Comparison of ENCODE assay signal across 8 mouse cellular contexts in genomic region chr4:116627359-116627716, GRCm38 (mm10). TPM values are rescaled to one million over a fixed set of nuclear protein-coding genes. Genes with fewer than 3 reads are reported as not detected.
A peak's percentile ranks its signal among the peaks of the same experiment; 100 is the strongest.
DNase-seq lines count a peak whose midpoint lies in the region; ATAC-seq and TF ChIP-seq lines count a peak whose summit lies in the region.

No protein-coding gene starts in this region.

- H3K4me2 ChIP-seq in embryonic facial prominence, embryonic 12.5 days (replicated peaks), result peak overlapping the region; percentile 67
- H3K4me2 ChIP-seq in midbrain, embryonic 11.5 days, result peak overlapping the region; percentile 85

- intact Hi-C loops in left cerebral cortex, postnatal 4 days (cut with DNase I), result loop anchor here (2.0 kb wide), 1 partner anchor 23 kb away; the partner anchor contains the start of gene Akr1a1

- no peaks in the 10 kb centered on the region for H3K9me3 ChIP-seq in embryonic facial prominence, embryonic 12.5 days
- H3K9me3 ChIP-seq in midbrain, embryonic 11.5 days (ENCODE audit: control insufficient read depth, low read length), result no peaks in the 10 kb centered on the region

- no peaks in the 10 kb centered on the region for H3K27me3 ChIP-seq in embryonic facial prominence, embryonic 12.5 days
- no peaks in the 10 kb centered on the region for H3K27me3 ChIP-seq in midbrain, embryonic 11.5 days (ENCODE audit: control insufficient read depth, insufficient read depth, low read length)
- no peaks in the 10 kb centered on the region for H3K27me3 ChIP-seq in small intestine, adult 2 months (ENCODE audit: control insufficient read depth, insufficient read depth, low read length)

- TF ChIP-seq POLR2A in small intestine, adult 2 months (IDR thresholded peaks at IDR 0.05; ENCODE audit: low read depth, low read length), result peak; percentile 76; the same call in 1 of the 2 replicates

- H3K4me1 ChIP-seq in embryonic facial prominence, embryonic 12.5 days, result peaks cover 10% of the 10 kb centered on the region; the same call in 1 of the 2 replicates
- peaks cover 8% of the 10 kb centered on the region for H3K4me1 ChIP-seq in midbrain, embryonic 11.5 days (ENCODE audit: control insufficient read depth, insufficient read depth, low read length)
- 0 out of 2 replicates have a peak, but pooled peaks cover 2% of the 10 kb centered on the region for H3K4me1 ChIP-seq in small intestine, adult 2 months (ENCODE audit: control insufficient read depth, insufficient read depth, insufficient read length, low read length)

- peak overlapping the region; percentile 88 for H3K9ac ChIP-seq in embryonic facial prominence, embryonic 12.5 days
- peak overlapping the region; percentile 99 for H3K9ac ChIP-seq in midbrain, embryonic 11.5 days (ENCODE audit: low read length)

- peak overlapping the region; percentile 94 for H3K27ac ChIP-seq in embryonic facial prominence, embryonic 12.5 days
- peak overlapping the region; percentile 92 for H3K27ac ChIP-seq in midbrain, embryonic 11.5 days (ENCODE audit: low read depth, low read length)
- peak overlapping the region; percentile 77 for H3K27ac ChIP-seq in small intestine, adult 2 months (ENCODE audit: insufficient read depth, low read depth, low read length)

- TF ChIP-seq CTCF in small intestine, adult 2 months (IDR thresholded peaks at IDR 0.05; ENCODE audit: extremely low read depth, insufficient read length, insufficient replicate concordance, low read depth, low read length), result no peak

- peak; percentile 91 for DNase-seq in 3T3-L1 (ENCODE audit: low read depth, low spot score)
- peak; percentile 83 for DNase-seq in adrenal gland, postnatal 25 days
- DNase-seq in heart, adult 11 months, result peak; percentile 99
- peak; percentile 91 for DNase-seq in kidney, adult 11 months
- DNase-seq in left cerebral cortex, postnatal 4 days, result peak; percentile 92
- DNase-seq in midbrain, embryonic 11.5 days (ENCODE audit: low spot score, missing footprints), result peak; percentile 99

- WGBS in embryonic facial prominence, embryonic 12.5 days, result under 1% methylated on average over 13 of the region's 13 CpGs
- WGBS in midbrain, embryonic 11.5 days, result 0% methylated on average over 13 of the region's 13 CpGs
- WGBS in small intestine, adult 2 months, result under 1% methylated on average over 13 of the region's 13 CpGs

- peak; percentile 91 for ATAC-seq in embryonic facial prominence, embryonic 12.5 days (ENCODE audit: insufficient number of reproducible peaks, insufficient read depth, low FRiP score, low TSS enrichment)
- ATAC-seq in midbrain, embryonic 11.5 days (ENCODE audit: low FRiP score), result peak; percentile 93

- H3K4me3 ChIP-seq in embryonic facial prominence, embryonic 12.5 days, result peak overlapping the region; percentile 83
- peak overlapping the region; percentile 99 for H3K4me3 ChIP-seq in midbrain, embryonic 11.5 days (ENCODE audit: low read depth, low read length)
- H3K4me3 ChIP-seq in small intestine, adult 2 months (ENCODE audit: low read depth, low read length), result peak overlapping the region; percentile 86

- peaks cover 20% of the 10 kb centered on the region for H3K36me3 ChIP-seq in embryonic facial prominence, embryonic 12.5 days
- 0 out of 2 replicates have a peak, but pooled peaks cover 4% of the 10 kb centered on the region for H3K36me3 ChIP-seq in midbrain, embryonic 11.5 days (ENCODE audit: control insufficient read depth, insufficient read depth, low read length)
- H3K36me3 ChIP-seq in small intestine, adult 2 months (ENCODE audit: control insufficient read depth, insufficient read depth, low read length), result 0 out of 2 replicates have a peak, but pooled peaks cover 1% of the 10 kb centered on the region

RNA-seq across cellular contexts. Expression of gene Nasp, which starts 0.4 kb away (rescaled TPM):
- total RNA-seq in adrenal gland, postnatal 25 days (2021), result 30.9 and 37.1 TPM in 2 replicates
- polyA plus RNA-seq in embryonic facial prominence, embryonic 12.5 days (2016; fragmentation: Nextera tagmentation; extraction: Ambion mirVana), result 246 and 256 TPM in 2 replicates
- total RNA-seq in left cerebral cortex, postnatal 4 days (2021), result 100 to 1,000 TPM; 125 to 130 TPM
- polyA plus RNA-seq in midbrain, embryonic 11.5 days (2014; fragmentation: Nextera tagmentation; extraction: Ambion mirVana), result 304 and 328 TPM in 2 replicates
- 0.62 and 0.96 TPM in 2 replicates for polyA plus RNA-seq in small intestine, adult 2 months (2012; rRNA removed)

RNA-seq across cellular contexts. Expression of gene Akr1a1, which starts 24.1 kb away (rescaled TPM):
- total RNA-seq in adrenal gland, postnatal 25 days (2021), result 817 and 927 TPM in 2 replicates
- polyA plus RNA-seq in embryonic facial prominence, embryonic 12.5 days (2016; fragmentation: Nextera tagmentation; extraction: Ambion mirVana), result 689 and 706 TPM in 2 replicates
- 100 to 1,000 TPM; 651 to 668 TPM for total RNA-seq in left cerebral cortex, postnatal 4 days (2021)
- 544 TPM in 2 replicates for polyA plus RNA-seq in midbrain, embryonic 11.5 days (2014; fragmentation: Nextera tagmentation; extraction: Ambion mirVana)
- polyA plus RNA-seq in small intestine, adult 2 months (2012; rRNA removed), result 304 and 652 TPM in 2 replicates

RNA-seq across cellular contexts. Expression of gene Ccdc17, which starts 30.9 kb away (rescaled TPM):
- total RNA-seq in adrenal gland, postnatal 25 days (2021), result 12.1 and 19.5 TPM in 2 replicates
- polyA plus RNA-seq in embryonic facial prominence, embryonic 12.5 days (2016; fragmentation: Nextera tagmentation; extraction: Ambion mirVana), result 2.5 and 3.1 TPM in 2 replicates
- 1 to 10 TPM; 2.4 to 3.9 TPM for total RNA-seq in left cerebral cortex, postnatal 4 days (2021)
- 1.7 and 2.6 TPM in 2 replicates for polyA plus RNA-seq in midbrain, embryonic 11.5 days (2014; fragmentation: Nextera tagmentation; extraction: Ambion mirVana)
- 4.1 and 4.3 TPM in 2 replicates for polyA plus RNA-seq in small intestine, adult 2 months (2012; rRNA removed)

RNA-seq across cellular contexts. Expression of gene Prdx1, which starts 58.0 kb away (rescaled TPM):
- total RNA-seq in adrenal gland, postnatal 25 days (2021), result 777 and 778 TPM in 2 replicates
- polyA plus RNA-seq in embryonic facial prominence, embryonic 12.5 days (2016; fragmentation: Nextera tagmentation; extraction: Ambion mirVana), result 1,087 and 1,115 TPM in 2 replicates
- 100 to 1,000 TPM; 170 to 191 TPM for total RNA-seq in left cerebral cortex, postnatal 4 days (2021)
- polyA plus RNA-seq in midbrain, embryonic 11.5 days (2014; fragmentation: Nextera tagmentation; extraction: Ambion mirVana), result 1,035 and 1,053 TPM in 2 replicates
- polyA plus RNA-seq in small intestine, adult 2 months (2012; rRNA removed), result 40.5 and 74.0 TPM in 2 replicates

Comparison
In these comparisons a context has a peak if more than half of its experiments do, and no peak if none do; other contexts are left out.
1. Peak in every context shown above with its lines: DNase-seq, ATAC-seq, H3K4me3 ChIP-seq and H3K27ac ChIP-seq.
2. RNA of gene Nasp, which starts 0.4 kb away (polyA plus RNA-seq): 304 to 328 TPM in midbrain, embryonic 11.5 days and 246 to 256 TPM in embryonic facial prominence, embryonic 12.5 days; 0.62 to 0.96 TPM in small intestine, adult 2 months; every median in the first group is over 100 times any median in the second.